Mouse (Mus musculus) liver, adult 2 months (tissue): ENCODE results near the gene Prh1. TPM values are rescaled to one million over a fixed set of nuclear protein-coding genes. Genes with fewer than 3 reads are reported as not detected.
"Not testable (repeated sequence)": the region's sequence is repeated elsewhere in the genome, so short reads cannot be mapped to it uniquely, and the experiment has no call there.

Experiments
- DNase-seq: peaks from one replicate; pipeline ENCODE4 v3.0.0-alpha.2; 2011; ENCODE audit warnings: low read depth, low spot score; ENCODE audit errors: extremely low read depth
- H3K27ac ChIP-seq: fragments of 200-500 bp; replicated peaks from 2 replicates; pipeline ENCODE4 v1.5.1; 2012; ENCODE audit warnings: low read depth, mild to moderate bottlenecking, control low read depth, inconsistent platforms, low read length; ENCODE audit not compliant: insufficient read depth
- H3K27me3 ChIP-seq: fragments of 200-500 bp; 2 replicates; pipeline ENCODE4 v1.6.1; 2012; ENCODE audit warnings: mild to moderate bottlenecking, moderate library complexity, low read length, inconsistent platforms; ENCODE audit not compliant: control insufficient read depth, insufficient read depth
- H3K36me3 ChIP-seq: fragments of 200-500 bp; 2 replicates; pipeline ENCODE4 v1.6.1; 2012; ENCODE audit warnings: low read length, inconsistent platforms; ENCODE audit not compliant: control insufficient read depth, insufficient read depth
- H3K4me1 ChIP-seq: fragments of 200-500 bp; 2 replicates; pipeline ENCODE4 v1.6.1; 2011; ENCODE audit warnings: low read length; ENCODE audit not compliant: control insufficient read depth, insufficient read depth
- H3K4me3 ChIP-seq: fragments of 200-500 bp; 2 replicates; pipeline ENCODE4 v1.5.1; 2011; ENCODE audit warnings: low read depth, mild to moderate bottlenecking, control low read depth, low read length, moderate library complexity; ENCODE audit not compliant: insufficient read depth
- H3K79me2 ChIP-seq: fragments of 200-500 bp; 2 replicates; pipeline ENCODE4 v1.6.1; 2012; ENCODE audit warnings: inconsistent platforms, mild to moderate bottlenecking, low read length, moderate library complexity; ENCODE audit not compliant: control insufficient read depth, insufficient read depth
- H3K9ac ChIP-seq: fragments of 200-500 bp; 2 replicates; pipeline ENCODE4 v1.6.1; 2012; ENCODE audit warnings: low read depth, mild to moderate bottlenecking, control low read depth, inconsistent platforms, low read length
- WGBS: fragments of 180-500 bp; shearing (Covaris S2); methylation state at CpG from one replicate; pipeline ENCODE4 v1.1.7; 2018; 5-methylcytosine and 5-hydroxymethylcytosine counted together
- polyA plus RNA-seq: library from polyadenylated mRNA; depleted of rRNA; stranded (reverse); fragments of >200 nt; gene quantifications from 2 replicates; pipeline ENCODE4 v1.2.3, GENCODE M21; 2012; rRNA removed
- total RNA-seq: library from RNA; depleted of rRNA; stranded (reverse); fragments of >200 nt; gene quantifications from 2 replicates; pipeline ENCODE4 v1.2.3, GENCODE M21; 2014; rRNA removed

Prh1 gene
- total RNA-seq (not detected in 2 replicates), polyA plus RNA-seq (not detected in 2 replicates)

- H3K9ac ChIP-seq, H3K27ac ChIP-seq, H3K4me3 ChIP-seq, H3K79me2 ChIP-seq, DNase-seq, H3K36me3 ChIP-seq, H3K27me3 ChIP-seq, H3K4me1 ChIP-seq: not testable (repeated sequence)
- 73% methylated on average over 1 of the region's 1 CpGs for WGBS
These were observed at the start of gene Prh1 for GRCm38 (mm10) chr6:132569509-132569908. Prh1 (plus strand) TSS chr6:132569809.

GRCm38 (mm10) chr6:132595613-132596012 lies 26.0 kb downstream of the Prh1 start, which contains the start of gene Prp2:
Prp2 (plus strand) TSS chr6:132595913.
- H3K27me3 ChIP-seq, H3K79me2 ChIP-seq, H3K27ac ChIP-seq, H3K36me3 ChIP-seq, DNase-seq, H3K9ac ChIP-seq, H3K4me1 ChIP-seq, H3K4me3 ChIP-seq: not testable (repeated sequence)
- WGBS: 60% methylated on average over 2 of the region's 2 CpGs

Other genes starting within 250 kb of the Prh1 start
- gene Gm8882, start 205.7 kb upstream of the Prh1 start, total RNA-seq: not detected in 2 replicates
- not detected in 2 replicates for gene Gm8882, start 205.7 kb upstream of the Prh1 start, polyA plus RNA-seq
- gene Prp2, start 26.1 kb downstream of the Prh1 start, total RNA-seq: not detected in 2 replicates
- not detected in 2 replicates for gene Prp2, start 26.1 kb downstream of the Prh1 start, polyA plus RNA-seq
- not detected in 2 replicates for gene A630073D07Rik, start 81.7 kb downstream of the Prh1 start, total RNA-seq
- not detected in 2 replicates for gene A630073D07Rik, start 81.7 kb downstream of the Prh1 start, polyA plus RNA-seq
- gene Tas2r120, start 87.1 kb downstream of the Prh1 start, total RNA-seq: not detected in 2 replicates
- not detected in 2 replicates for gene Tas2r120, start 87.1 kb downstream of the Prh1 start, polyA plus RNA-seq
- gene Tas2r121, start 131.2 kb downstream of the Prh1 start, total RNA-seq: not detected in 2 replicates
- not detected in 2 replicates for gene Tas2r121, start 131.2 kb downstream of the Prh1 start, polyA plus RNA-seq
- not detected in 2 replicates for gene Tas2r122, start 142.1 kb downstream of the Prh1 start, total RNA-seq
- not detected in 2 replicates for gene Tas2r122, start 142.1 kb downstream of the Prh1 start, polyA plus RNA-seq
- gene Tas2r115, start 168.2 kb downstream of the Prh1 start, total RNA-seq: not detected in 2 replicates
- not detected in 2 replicates for gene Tas2r115, start 168.2 kb downstream of the Prh1 start, polyA plus RNA-seq
- gene Tas2r124, start 184.9 kb downstream of the Prh1 start, total RNA-seq: not detected in 2 replicates
- gene Tas2r124, start 184.9 kb downstream of the Prh1 start, polyA plus RNA-seq: not detected in 2 replicates
- not detected in 2 replicates for gene Tas2r102, start 192.3 kb downstream of the Prh1 start, total RNA-seq
- gene Tas2r102, start 192.3 kb downstream of the Prh1 start, polyA plus RNA-seq: not detected in 2 replicates
- gene Tas2r136, start 208.4 kb downstream of the Prh1 start, total RNA-seq: not detected in 2 replicates
- not detected in 2 replicates for gene Tas2r136, start 208.4 kb downstream of the Prh1 start, polyA plus RNA-seq
- gene Tas2r117, start 233.0 kb downstream of the Prh1 start, total RNA-seq: not detected in 2 replicates
- gene Tas2r117, start 233.0 kb downstream of the Prh1 start, polyA plus RNA-seq: not detected in 2 replicates